Mouse (Mus musculus) fat pad, adult 2 months (tissue): ENCODE measurements around the gene Spcs1.

Experiments
- DNase-seq: peaks from one replicate; pipeline ENCODE4 v3.0.0-alpha.2; 2011; ENCODE audit warnings: low read depth, low spot score; ENCODE audit errors: extremely low read depth

Gene Spcs1

DNA sequence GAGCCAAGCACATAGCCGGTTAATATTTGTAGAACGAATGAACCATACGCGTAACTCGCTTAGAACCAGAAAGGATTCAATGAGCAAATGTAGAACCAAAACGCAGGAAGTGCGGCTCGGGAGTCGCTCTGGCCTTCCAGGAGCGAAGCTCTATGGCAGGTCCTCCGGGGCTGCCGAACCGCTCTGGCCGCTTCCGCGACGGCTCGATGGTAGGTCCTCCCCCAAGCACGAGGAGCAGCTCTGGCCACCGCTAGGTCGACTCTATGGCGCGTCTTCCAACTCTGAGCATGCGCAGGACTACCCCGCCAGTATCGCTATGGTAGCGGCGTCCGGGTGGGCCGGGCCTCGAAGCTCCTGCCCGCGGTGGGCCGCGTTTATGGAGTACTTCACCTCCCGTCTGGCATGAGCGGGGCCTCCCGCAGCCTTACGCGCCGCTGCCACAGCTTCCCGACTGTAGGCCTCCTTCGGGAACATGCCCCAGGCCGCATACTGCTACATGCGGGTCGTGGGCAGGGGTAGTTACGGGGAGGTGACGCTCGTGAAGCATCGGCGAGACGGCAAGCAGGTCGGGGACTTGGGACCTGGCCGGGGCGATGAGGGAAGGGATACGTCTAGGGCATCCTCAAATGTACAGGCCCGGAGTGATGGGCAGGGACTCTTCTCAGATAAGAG, 50.2 kb downstream of the Spcs1 start, which contains the start of gene Nek4:
Gene Nek4 (plus strand): TSS at position 224 of the 672 bp plus-strand sequence.
- DNase-seq = peak; percentile 50

DNA sequence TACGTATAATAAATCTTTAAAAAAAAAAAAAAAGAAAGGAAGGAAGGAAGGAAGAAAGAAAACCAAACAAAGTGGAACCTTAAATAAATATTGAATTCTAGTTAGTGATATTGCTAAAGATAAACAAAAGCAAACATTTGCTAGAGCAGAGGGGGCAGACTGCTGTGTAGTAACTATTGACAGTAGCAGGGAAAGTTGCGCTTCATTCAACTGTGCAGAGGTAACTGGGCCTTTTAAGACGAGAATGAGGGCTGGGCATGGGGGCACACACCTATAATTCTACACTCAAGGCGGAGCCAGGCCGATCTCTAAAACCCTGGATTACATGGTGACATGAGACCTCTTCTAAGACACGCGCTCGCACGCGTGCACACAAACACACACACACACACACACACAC, 51.5 kb downstream of the Spcs1 start:
- no peak for DNase-seq
